Mouse (Mus musculus) embryo, embryonic 9.5 days (tissue): ENCODE measurements around the gene Tulp1.
"Not testable (repeated sequence)": the region's sequence is repeated elsewhere in the genome, so short reads cannot be mapped to it uniquely, and the experiment has no call there.

Source experiments
- DNase-seq: peaks from one replicate; pipeline ENCODE4 v3.0.0-alpha.2; 2017; ENCODE audit errors: extremely low spot score

The Tulp1 gene

DNA sequence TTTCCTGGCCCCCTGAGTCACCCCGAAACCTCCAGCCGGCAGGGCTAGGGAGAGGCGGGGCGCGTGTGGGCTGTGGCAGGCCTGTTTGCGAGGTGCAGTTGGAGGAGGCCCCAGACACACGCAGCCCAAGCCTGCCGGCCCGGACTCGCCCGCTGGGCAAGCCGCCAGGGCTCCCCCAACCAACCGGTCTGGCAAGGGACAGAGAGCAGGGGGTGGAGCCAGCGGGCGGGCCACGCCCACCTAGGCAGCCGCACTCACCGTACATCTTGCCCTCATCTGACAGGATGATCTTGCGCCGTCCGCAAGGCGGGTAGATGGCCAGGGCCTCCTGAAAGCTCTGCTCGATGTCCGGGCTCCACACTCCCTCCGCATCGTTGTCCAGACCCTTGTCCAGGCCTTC is 23.9 kb downstream of the Tulp1 start:
- DNase-seq, result peak; percentile 83

DNA sequence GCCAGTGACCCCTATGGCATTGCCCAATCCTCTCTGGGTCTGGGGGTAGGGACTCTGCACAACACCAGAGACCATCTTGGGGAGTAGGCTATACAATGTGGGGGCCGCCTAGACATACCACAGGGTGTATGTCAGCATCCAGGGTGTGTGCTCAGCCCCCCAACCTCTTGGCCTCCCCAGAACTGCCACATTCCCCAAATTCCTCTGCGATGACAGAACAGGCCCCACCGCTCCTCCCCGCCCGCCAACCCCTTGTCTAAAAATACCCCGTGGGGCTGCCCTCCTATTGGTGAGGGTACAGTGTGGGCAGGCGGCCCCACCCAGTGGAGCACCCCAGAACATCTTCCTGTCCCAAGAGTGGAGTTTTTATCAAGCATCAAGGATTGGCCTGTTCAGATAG is 24.4 kb downstream of the Tulp1 start:
- no peak for DNase-seq

DNA sequence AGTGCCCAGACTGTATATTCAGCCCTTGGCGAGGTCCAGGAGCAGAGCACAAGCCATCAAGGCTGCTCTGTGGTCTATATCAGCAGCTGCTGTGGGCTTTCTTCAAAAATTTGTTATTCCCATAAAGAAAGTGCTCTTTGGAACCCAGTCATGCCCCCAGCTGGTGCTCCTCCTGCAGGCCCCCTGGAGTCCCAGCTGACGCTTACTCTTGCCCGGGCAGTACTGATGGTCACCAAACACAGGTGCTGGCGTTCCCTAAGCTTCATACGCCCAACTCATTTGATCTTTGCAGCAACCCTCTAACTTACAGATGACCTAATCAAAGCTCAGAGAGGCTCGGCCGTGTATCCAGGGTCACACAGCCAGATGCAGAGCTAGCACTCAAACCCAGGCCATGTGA is 27.5 kb downstream of the Tulp1 start:
- no peak for DNase-seq

DNA sequence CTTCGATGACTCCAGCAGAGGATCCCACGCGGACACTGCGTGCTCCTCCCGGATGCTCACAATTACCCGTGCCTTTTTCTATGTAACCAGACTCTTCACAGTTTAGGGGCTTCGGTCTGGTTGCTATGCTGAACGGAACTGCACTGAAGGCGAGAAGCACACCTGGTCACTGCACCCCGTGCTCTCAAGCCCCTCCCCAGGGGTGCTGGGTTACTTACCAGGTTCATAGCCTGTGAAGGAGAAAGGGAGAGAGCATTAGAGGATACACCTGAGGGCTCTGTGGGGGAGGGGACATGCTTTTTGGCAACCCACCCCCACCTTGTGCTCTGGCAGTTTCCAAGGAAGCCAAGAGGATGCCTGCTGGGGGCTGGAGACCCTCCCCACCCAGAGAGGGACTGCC is 29.8 kb downstream of the Tulp1 start:
- DNase-seq, result no peak

DNA sequence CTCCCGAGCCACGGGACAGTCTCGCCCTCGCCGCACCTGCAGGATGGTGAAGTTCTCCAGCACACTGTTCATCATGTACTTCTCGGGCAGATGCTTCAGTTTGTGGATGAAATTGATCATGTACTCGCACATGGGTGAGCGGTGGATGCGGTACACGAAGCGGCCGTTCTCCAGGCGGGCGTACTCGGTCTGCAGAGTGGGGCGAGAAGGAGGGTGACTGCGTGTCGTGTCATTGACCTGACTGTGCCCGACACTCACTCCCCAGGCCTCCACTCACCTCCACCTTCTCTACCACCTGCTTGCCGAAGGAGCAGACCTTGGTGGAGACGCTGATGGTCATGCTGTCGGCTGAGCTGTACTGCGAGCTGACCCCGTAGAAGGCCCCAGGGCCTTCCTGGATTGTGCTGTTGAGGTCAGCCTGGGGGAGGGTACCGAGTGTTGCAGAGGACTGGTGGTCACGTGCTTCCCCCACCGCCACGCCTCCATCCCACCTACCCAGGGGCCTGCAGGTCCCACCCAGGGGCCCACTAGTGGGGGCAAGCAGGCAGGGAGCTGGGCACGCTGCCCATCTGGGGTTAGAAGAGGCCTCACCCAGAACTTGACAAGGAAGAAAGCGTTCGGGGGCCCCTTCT is 32.0 kb downstream of the Tulp1 start:
- DNase-seq, result peak; percentile 45

DNA sequence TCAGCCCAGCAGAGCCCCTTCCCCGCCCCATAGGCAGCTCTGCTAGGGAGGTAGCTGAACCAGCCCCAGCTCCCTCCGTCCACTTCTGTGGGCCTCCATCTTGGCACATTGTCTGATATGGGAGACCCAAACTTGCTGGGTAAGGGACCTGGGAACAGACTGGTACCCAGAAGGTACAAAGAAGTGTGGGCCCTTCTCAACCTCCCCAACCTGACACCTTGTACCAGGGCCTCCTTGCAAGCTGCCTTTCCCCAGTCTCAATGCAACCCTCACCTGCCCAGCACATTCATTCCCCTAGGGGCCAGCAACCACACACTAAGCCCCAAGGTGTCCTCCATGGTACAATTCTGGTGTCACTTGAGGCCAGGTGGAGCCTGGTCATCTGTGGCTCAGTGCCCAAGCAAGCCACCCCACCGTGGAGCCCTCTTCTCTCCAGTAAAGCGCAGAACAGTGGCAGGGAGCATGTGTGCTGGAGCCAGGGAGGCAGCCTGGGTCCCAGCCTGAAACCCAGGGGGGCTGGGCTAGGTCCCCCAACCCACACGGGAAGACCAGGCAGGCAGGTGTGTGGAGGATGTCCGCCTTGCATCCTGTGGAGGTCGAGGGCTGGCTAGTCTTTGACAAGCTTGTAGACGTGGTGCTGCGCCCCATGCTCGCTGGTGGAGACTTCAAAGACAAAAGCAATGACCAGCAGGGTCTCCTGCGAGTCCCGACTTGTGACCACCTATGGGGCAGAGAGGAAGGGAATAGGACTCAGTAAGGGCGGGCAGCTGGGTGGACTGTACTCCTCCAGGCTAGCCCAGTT is 32.7 kb downstream of the Tulp1 start:
- peak; percentile 63 for DNase-seq

DNA sequence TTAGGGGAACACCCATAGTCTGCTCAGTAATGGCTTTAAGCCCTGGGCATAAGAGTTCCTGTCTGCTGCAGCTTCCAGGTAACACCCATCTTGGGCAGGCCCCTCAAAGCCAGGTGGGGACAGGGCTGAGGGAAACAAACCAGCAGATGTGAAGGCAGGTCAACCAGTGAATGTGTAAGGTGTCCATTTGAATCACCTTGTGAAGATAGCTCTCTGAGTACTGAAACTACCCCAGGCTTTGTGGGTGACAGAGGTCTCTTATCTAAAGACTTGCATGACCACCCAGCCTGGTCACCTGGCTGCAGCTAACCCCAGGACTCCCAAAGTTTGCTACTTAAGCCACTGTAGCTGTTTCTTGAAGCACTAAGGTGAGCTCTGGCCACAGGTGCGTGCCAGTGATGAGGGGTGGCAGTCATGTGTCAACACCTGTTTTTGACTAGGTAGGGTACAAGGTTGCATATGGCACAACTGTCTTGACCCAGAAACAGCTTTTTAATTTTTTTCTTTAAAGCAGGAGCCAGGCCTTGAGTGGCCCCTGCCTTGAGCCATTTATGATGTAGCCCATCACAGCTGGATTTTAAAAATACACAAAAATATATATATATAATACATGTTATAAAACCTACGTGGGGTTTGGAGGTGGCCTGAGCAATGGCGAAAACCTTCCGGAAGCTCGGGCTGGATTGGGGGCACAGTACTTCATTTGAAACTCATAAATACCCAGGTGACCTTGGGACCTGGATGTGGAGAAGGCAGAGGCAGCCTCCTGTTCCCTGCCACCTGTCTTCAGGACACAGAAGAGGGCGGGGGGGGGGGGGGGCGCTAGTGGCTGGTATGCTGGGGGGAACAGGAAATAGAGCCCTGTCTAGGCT is 33.5 kb downstream of the Tulp1 start:
- peak; percentile 60 for DNase-seq

DNA sequence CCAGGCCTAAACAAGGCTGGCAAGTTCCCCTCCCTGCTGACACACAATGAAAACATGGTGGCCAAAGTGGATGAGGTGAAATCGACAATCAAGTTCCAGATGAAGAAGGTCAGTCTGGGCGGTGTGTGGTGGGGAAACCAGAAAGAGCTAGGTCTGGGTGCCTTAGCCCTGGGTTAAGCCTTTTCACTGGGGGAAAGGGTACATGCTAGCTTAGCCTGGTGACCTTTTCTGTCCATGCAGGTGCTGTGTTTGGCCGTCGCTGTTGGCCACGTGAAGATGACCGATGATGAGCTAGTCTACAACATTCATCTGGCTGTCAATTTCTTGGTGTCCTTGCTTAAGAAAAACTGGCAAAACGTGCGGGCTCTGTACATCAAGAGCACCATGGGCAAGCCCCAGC is 34.4 kb downstream of the Tulp1 start:
- not testable (repeated sequence) for DNase-seq

DNA sequence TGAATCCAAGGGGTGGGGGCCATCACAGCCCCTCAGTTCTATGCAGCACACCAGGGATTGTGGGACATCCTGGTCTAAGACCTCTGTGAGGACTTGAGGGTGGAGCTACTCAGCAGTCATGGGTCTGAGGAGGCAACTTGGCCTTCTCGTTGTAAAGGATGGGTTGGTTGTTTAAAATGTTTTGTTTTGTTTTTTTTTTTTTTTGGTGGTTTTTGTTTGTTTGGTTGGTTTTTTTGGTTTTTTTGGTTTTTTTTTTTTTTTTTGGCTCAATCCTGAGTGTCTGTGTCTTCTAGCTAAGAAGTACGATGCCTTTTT is 34.8 kb downstream of the Tulp1 start:
- no peak for DNase-seq

DNA sequence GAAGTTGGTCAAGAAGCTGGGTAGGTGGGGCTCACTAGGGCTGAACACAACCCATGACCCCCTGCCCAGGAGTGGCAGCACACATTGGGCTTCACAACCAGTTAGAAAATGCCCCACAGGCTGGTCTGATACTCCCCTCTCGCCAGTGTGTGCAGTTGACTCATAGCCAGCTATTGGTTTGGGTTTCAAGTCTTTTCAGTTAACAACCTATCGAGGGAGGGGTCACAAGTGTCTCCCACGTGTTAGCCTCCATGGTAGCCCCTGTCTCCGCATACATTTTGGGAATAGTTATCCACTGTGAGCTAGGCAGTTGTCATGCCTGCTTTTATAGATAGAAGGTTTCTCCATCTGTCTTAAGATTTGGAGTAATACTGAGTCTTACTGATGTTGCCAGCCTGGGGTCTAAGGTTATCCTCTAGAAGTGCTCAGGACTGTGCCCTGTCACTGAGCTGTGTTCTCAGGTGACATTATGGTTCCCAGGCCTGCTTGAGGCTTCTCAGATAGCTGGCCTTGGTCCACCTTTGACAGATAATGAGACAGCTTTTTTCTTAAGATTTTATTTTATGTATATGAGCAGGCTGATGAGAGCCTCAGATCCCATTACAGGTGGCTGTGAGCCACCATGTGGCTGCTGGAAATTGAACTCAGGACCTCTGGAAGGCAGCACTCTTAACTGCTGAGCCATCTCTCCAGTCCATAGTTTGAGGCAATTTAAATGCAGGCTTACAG is 35.4 kb downstream of the Tulp1 start:
- no peak for DNase-seq

DNA sequence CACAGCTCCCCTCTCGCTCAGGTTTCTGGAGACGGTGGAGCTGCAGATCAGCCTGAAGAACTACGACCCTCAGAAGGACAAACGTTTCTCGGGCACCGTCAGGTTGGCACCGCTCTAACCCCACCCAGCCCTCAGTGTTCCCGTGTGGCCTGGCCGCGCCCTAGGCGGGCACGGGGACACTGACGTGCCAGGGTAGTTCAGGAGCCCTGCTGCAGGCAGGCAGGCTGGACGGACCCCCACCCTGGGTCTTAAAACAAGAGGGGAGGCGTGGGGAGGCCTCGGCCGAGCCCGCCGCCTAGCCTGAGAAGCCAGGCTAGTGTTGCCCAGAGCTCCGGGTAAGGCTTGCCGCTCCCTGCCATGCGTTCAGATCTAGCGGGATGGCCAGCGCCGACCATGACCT is 36.1 kb downstream of the Tulp1 start:
- DNase-seq, result no peak

DNA sequence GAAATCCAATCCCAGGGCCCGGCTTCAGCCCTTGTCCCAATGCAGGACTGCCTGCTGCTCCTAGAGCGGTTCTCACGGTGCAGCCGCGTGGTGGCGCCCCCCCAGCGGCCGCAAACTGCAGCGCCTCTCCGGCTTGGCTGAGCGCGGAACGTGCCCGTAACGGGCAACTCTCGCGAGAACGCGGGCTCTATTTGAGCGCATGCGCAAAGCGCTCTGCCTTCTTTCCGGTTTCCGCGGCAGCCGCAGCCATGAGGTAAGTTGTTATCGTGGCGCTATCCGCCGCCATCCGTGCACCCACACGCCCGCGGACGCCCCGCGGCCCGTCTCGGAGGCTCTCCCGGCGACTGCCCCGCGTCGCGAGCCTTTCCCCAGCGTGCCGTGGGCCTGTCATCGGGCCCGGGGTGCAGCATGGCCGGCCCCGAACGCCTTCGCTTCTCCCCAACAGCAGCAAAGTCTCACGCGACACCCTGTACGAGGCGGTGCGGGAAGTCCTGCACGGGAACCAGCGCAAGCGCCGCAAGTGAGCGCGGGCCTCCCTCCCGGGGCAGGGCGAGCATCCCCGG is 36.6 kb downstream of the Tulp1 start, which contains the start of gene Rpl10a:
TSS of gene Rpl10a (plus strand) at position 106 of the 563 bp plus-strand sequence.
- DNase-seq, result peak; percentile 97

DNA sequence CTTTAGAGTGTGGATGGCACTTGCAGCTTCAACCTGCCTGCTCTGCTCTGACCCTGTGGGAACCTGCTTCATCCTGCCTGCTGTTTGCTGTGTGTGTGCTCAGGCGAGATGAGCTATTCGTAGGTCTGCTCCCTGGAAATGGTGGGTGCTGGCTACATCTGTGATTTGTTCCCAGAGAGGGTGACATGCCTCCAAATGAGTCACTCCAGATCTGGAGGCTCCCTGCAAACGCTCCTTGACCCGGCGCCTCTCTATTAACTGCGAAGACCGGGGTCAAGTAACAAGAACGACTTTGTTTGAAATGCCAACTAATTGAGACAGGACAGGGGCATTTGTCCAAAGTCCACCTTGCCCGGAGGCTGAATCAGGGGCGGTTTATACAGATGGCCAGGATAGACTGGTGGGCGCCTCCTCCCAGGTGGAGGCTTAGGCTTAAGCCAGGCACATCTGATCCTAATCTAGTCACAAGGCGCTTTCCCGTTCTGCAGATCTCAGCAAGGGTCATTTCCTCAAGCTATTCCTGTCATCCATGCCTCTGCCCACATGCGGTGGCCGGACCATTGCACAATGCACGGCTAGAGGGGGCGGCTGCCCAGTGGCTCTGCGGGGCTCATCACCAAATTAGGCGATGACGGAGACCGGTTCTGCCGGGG is 37.2 kb downstream of the Tulp1 start:
- no peak for DNase-seq

DNA sequence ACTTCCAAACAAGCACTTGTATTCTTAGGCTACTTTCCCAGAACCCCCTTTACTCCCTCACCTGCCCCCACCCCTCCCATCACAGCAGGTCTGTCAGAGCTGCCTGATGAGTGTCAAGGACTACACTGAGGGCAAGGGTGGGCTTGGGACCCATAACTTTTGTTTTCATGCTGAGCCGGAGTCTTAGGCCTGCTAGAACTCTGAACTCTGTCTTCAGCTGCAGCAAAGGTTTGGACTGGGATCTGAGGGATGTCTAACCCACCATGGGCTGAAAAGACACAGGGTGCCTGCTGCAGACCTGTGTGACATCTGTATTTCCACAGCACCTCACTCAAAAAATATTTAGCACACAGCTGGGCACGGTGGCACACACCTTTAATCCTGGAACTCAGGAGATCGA is 38.1 kb downstream of the Tulp1 start:
- no peak for DNase-seq

DNA sequence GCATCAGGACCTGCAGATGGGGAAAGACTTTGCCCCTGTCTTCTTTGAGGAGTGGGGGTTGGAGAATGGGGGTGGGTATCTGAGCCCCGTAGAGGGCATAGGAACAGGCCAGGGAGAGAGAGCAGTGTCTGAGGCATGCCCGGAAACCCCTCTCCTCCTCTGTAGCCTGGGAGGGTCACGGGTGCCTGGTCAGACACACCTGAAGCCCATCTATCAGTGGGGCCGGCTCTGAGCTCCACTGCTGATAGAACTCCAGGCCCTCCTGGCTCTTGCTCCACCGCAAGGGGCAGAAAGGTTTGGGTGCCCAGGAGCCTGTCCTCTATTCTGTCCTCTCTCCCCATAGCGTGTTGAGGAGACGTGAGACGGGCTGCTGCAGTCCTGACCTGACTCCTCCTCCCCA is 39.3 kb downstream of the Tulp1 start:
- no peak for DNase-seq

DNA sequence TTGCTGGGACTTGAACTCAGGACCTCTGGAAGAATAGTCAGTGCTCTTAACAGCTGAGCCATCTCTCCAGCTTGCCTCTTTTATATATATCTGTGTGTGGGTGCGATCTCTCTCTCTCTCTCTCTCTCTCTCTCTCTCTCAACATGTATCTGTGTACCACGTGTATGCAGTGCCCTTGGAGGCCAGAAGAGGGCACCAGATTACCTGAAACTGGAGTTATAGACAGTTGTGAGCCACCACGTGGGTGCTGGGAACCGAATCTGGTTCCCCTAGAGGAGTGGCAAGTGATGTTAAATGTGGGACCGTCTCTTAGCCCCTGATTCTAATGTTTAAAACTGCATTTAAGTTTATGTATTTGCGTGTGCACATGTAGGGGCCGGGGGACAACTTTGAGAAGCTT is 40.6 kb downstream of the Tulp1 start:
- not testable (repeated sequence) for DNase-seq

DNA sequence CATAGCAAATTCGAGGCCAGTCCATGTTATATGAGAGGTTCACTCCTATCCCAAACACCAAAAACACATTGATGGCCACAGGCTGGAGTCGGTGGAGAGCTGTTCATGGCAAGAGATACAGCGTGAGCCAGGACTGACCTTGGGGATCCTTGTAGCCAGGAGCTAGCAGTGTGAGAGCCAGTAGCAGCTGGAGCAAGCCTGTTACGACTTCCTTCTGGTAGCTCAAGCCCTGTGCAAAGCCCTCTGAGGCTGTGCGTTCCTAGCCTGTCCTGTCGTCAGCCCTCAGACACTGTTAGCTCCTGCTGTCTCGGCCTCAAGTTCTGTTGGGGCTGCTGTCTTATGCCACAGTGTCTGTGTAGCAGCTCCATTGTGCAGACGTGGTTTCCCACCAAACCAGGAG is 41.2 kb downstream of the Tulp1 start:
- no peak for DNase-seq

DNA sequence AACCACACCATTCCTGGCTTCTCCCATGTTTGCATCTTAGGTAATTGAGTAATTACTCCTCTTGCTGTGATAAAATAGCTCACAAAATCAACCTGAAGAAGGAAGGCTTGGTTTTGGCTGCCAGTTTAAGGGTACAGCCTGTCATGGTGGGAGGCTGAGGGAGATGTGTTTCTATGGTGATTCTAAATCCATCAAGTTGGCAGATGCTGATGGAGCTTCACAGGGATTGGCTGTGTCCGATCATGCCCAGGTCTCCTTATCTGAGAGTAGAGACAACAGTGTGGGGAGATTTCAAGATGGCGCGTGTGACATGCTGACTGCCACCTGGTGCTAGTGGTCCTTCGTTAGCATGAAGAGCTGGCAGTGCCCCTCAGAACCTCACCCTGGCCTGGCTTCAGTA is 43.3 kb downstream of the Tulp1 start:
- no peak for DNase-seq

DNA sequence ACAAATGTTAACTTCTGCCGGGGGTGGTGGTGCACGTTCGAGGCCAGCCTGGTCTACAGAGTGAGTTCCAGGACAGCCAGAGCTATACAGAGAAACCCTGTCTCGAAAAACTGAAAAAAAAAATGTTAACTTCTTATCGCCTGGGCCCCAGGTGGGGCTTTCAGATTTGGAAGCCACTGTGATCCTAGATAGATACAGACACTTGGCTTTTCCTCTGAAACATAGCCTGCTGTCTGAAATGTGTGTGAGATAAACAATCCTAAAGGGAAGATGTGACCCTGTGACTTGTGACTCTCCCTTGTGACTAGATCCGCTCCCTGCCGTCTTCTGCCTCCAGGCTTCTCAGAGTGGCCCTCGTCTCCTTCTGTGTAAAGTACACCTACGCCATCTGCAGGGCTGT is 47.3 kb downstream of the Tulp1 start:
- no peak for DNase-seq

DNA sequence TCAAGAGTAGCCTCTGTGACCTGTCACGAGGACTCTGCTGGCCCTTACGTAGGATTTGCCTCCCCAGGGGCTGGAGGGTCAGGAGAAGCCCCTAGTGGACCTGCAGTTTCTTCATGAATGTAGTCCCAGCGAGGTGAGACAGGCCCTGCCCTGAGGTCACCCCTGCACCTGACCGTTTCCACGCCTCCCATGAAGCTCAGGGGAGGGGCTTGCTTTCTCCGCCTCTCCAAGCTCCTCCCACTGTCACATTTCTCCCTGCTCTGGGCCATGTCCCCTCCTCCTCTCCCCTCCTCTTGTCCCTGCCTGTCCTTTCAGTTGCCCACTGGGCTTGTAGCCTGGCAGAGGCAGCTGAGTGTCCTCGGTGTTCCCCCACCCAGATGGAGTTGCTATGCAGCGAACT is 47.9 kb downstream of the Tulp1 start:
- DNase-seq, result no peak

DNA sequence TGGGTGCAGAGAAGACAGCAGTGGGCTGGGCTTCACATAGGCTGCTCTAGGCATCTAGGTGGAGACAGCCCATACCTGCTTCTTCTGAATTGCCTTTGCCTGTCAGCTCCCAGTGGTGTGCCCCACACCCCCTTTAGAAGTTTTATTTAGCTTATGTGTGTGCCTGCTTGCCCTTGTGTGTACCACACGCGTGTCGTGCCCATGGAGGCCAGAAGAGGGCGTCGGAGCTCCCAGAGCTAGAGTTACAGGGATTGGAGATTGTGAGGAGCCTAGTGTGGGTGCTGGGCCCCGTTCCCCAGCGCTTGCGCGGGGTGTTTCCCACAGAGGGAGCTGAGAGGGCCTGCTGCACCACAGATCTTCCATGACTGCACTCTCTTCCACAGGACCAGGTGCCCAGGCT is 48.5 kb downstream of the Tulp1 start:
- DNase-seq, result no peak
